Mouse (Mus musculus) G1E (cell line): ENCODE data around the gene Col27a1.

Source experiments
- CTCF ChIP-seq: IDR thresholded peaks from 2 replicates; pipeline ENCODE4 v1.5.1; 2012; ENCODE audit warnings: low read depth, low read length, inconsistent platforms, mixed read lengths
- GATA1 ChIP-seq: IDR thresholded peaks from 2 replicates; pipeline ENCODE4 v1.6.1; 2012; ENCODE audit warnings: borderline replicate concordance, low read length, inconsistent platforms, mixed read lengths

GRCm38 (mm10) chr4:63248951-63249350 lies 35.1 kb downstream of the Col27a1 start:
- TF ChIP-seq CTCF (no peak), GATA1 (no peak)
